Mouse (Mus musculus) CH12.LX (cell line): ENCODE measurements around the gene Eef2k.

Experiments
- CHD1 ChIP-seq: IDR thresholded peaks from 2 replicates; pipeline ENCODE4 v1.6.1; 2012; ENCODE audit warnings: low read depth, low read length, improper control_type of control experiment, inconsistent platforms
- CTCF ChIP-seq, 2 experiments: IDR thresholded peaks in 1 of 2; conservative IDR thresholded peaks in 1 of 2; 2 replicates each; pipeline ENCODE4 v1.5.1; 2011 to 2012; ENCODE audit warnings: low read depth in 2 of 2, low read length in 2 of 2, improper control_type of control experiment in 1 of 2, inconsistent platforms in 1 of 2, mild to moderate bottlenecking in 1 of 2, moderate library complexity in 1 of 2
- EP300 ChIP-seq: IDR thresholded peaks from 2 replicates; pipeline ENCODE4 v1.6.1; 2011; ENCODE audit warnings: low read length, improper control_type of control experiment
- MAX ChIP-seq: IDR thresholded peaks from 2 replicates; pipeline ENCODE4 v1.6.1; 2011; ENCODE audit warnings: low read length, improper control_type of control experiment
- MEF2A ChIP-seq: IDR thresholded peaks from 2 replicates; pipeline ENCODE4 v1.6.1; 2014; ENCODE audit warnings: low read depth, mild to moderate bottlenecking, inconsistent platforms, low read length, improper control_type of control experiment, borderline replicate concordance
- MYC ChIP-seq: IDR thresholded peaks from 2 replicates; pipeline ENCODE4 v1.6.1; 2011; ENCODE audit warnings: low read depth, mild to moderate bottlenecking, improper control_type of control experiment, low read length
- NRF1 ChIP-seq: IDR thresholded peaks from 2 replicates; pipeline ENCODE4 v1.6.1; 2014; ENCODE audit warnings: low read depth, mild to moderate bottlenecking, inconsistent platforms, low read length, improper control_type of control experiment, moderate library complexity
- POLR2A ChIP-seq: IDR thresholded peaks from 2 replicates; pipeline ENCODE4 v1.6.1; 2011; ENCODE audit warnings: low read depth, mild to moderate bottlenecking, improper control_type of control experiment, low read length
- TBP ChIP-seq: conservative IDR thresholded peaks from 2 replicates; pipeline ENCODE4 v1.6.1; 2011; ENCODE audit warnings: low read depth, low read length, improper control_type of control experiment
- USF1 ChIP-seq: IDR thresholded peaks from 2 replicates; pipeline ENCODE4 v1.6.1; 2014; ENCODE audit warnings: low read depth, mild to moderate bottlenecking, inconsistent platforms, low read length, improper control_type of control experiment
- ZNF384 ChIP-seq: IDR thresholded peaks from 2 replicates; pipeline ENCODE4 v1.6.1; 2012; ENCODE audit warnings: low read depth, low read length, improper control_type of control experiment, inconsistent platforms

GRCm38 (mm10) chr7:120844689-120845088 lies 2.1 kb downstream of the Eef2k start:
- no peak for TF ChIP-seq POLR2A
- TF ChIP-seq CTCF (conservative IDR thresholded peaks at IDR 0.05 in 1 of 2, IDR thresholded peaks at IDR 0.05 in 1 of 2; ENCODE audit: low read depth in 2 of 2, low read length in 2 of 2), result no peak
- no peak for TF ChIP-seq MEF2A
- TF ChIP-seq CHD1, result no peak
- no peak for TF ChIP-seq MAX
- no peak for TF ChIP-seq EP300
- no peak for TF ChIP-seq ZNF384
- TF ChIP-seq TBP, result no peak
- TF ChIP-seq MYC, result no peak
- TF ChIP-seq NRF1, result no peak
- no peak for TF ChIP-seq USF1
